Mouse (Mus musculus) erythroblast, embryonic 14.5 days (primary cell): ENCODE data around the gene Ptprg.

Experiments
- GATA1 ChIP-seq: IDR thresholded peaks from 2 replicates; pipeline ENCODE4 v1.6.1; 2012; ENCODE audit warnings: low read length, inconsistent platforms, mixed read lengths
- TAL1 ChIP-seq: IDR thresholded peaks from 3 replicates; pipeline ENCODE4 v1.6.1; 2012; ENCODE audit warnings: low read length, inconsistent platforms, mixed read lengths

DNA sequence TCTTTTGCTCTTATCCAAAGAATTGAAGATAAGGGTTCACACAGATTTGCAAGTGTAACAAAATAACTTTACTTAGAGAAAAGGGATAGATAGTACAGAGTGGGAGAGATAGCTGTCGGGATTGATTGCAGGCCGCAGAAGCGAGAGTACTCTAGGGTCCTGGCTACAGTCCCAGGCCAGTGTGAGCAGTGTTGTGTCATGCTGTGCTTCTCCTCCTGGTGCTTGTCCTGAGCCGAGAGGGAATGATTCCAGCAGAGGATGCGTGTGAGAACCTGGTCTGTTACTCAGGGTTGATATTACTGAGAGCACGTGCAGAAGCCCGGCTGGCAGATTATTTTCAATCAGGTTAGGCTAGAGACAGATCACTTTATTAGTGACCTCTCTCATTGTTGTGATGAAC lies 523.9 kb downstream of the Ptprg start:
- TF ChIP-seq TAL1 = no peak
- TF ChIP-seq GATA1 = no peak
